Mouse (Mus musculus) midbrain, embryonic 13.5 days (tissue): ENCODE data around the gene Vipr2. TPM values are rescaled to one million over a fixed set of nuclear protein-coding genes. Genes with fewer than 3 reads are reported as not detected.

ENCODE experiments used
- ATAC-seq: fragments of 200-750 bp; cut with Nextera tagmentation; 2 replicates; pipeline ENCODE4 v1.8.0; 2017; ENCODE audit warnings: mild to moderate bottlenecking, moderate TSS enrichment, moderate library complexity
- H3K27ac ChIP-seq: fragments of 300-500 bp; sonication (generic); 2 replicates; pipeline ENCODE4 v1.5.1; 2015; ENCODE audit warnings: inconsistent platforms, mild to moderate bottlenecking, moderate library complexity
- H3K27me3 ChIP-seq: fragments of 300-500 bp; sonication (generic); 2 replicates; pipeline ENCODE4 v1.6.1; 2015; ENCODE audit warnings: mild to moderate bottlenecking, inconsistent platforms
- H3K36me3 ChIP-seq: fragments of 300-500 bp; sonication (generic); 2 replicates; pipeline ENCODE4 v1.6.1; 2015; ENCODE audit warnings: mild to moderate bottlenecking, inconsistent platforms
- H3K4me1 ChIP-seq: fragments of 300-500 bp; sonication (generic); replicated peaks from 2 replicates; pipeline ENCODE4 v1.6.1; 2015; ENCODE audit warnings: inconsistent platforms
- H3K4me2 ChIP-seq: fragments of 300-500 bp; sonication (generic); replicated peaks from 2 replicates; pipeline ENCODE4 v1.6.1; 2015; ENCODE audit warnings: moderate library complexity, mild to moderate bottlenecking, inconsistent platforms
- H3K4me3 ChIP-seq: fragments of 300-500 bp; sonication (generic); replicated peaks from 2 replicates; pipeline ENCODE4 v1.5.1; 2015; ENCODE audit warnings: mild to moderate bottlenecking, inconsistent platforms
- H3K9ac ChIP-seq: fragments of 300-500 bp; sonication (generic); replicated peaks from 2 replicates; pipeline ENCODE4 v1.6.1; 2015; ENCODE audit warnings: mild to moderate bottlenecking, inconsistent platforms
- H3K9me3 ChIP-seq: fragments of 300-500 bp; sonication (generic); 2 replicates; pipeline ENCODE4 v1.6.1; 2016; ENCODE audit warnings: mild to moderate bottlenecking, inconsistent platforms
- WGBS: fragments of 180-500 bp; shearing (Covaris S2); methylation state at CpG from one replicate; pipeline ENCODE4 v1.1.7; 2015; 5-methylcytosine and 5-hydroxymethylcytosine counted together
- microRNA-seq: library from miRNA; unstranded; fragments of <30 nt; microRNA quantifications from one replicate; pipeline ENCODE4, GENCODE M21; 2016
- polyA plus RNA-seq: library from polyadenylated mRNA; unstranded; fragments of >200 nt; fragmentation: Nextera tagmentation; extraction: Ambion mirVana; gene quantifications from 2 replicates; pipeline ENCODE4 v1.2.1, GENCODE M21; 2015

The Vipr2 gene
- polyA plus RNA-seq, 1 experiment from 2014 or later: 1.3 TPM

- no peak overlapping the region for H3K4me3 ChIP-seq
- H3K36me3 ChIP-seq: no peaks in the 10 kb centered on the region
- H3K4me1 ChIP-seq: no peaks in the 10 kb centered on the region
- no peaks in the 10 kb centered on the region for H3K9me3 ChIP-seq
- 98% methylated on average over 3 of the region's 3 CpGs for WGBS
- ATAC-seq: no peak
- H3K27me3 ChIP-seq: no peaks in the 10 kb centered on the region
- no peak overlapping the region for H3K4me2 ChIP-seq
- no peak overlapping the region for H3K9ac ChIP-seq
- no peak overlapping the region for H3K27ac ChIP-seq
Observed at GRCm38 (mm10) chr12:116176930-116177329, 99.4 kb downstream of the Vipr2 start.

- WGBS: 80% methylated on average over 4 of the region's 4 CpGs
- Histone ChIP-seq H3K27ac (no peak overlapping the region), H3K4me3 (no peak overlapping the region), H3K9me3 (no peaks in the 10 kb centered on the region), H3K27me3 (no peaks in the 10 kb centered on the region), H3K36me3 (no peaks in the 10 kb centered on the region), H3K9ac (no peak overlapping the region), H3K4me2 (no peak overlapping the region), H3K4me1 (no peaks in the 10 kb centered on the region)
- ATAC-seq: no peak
Observed at GRCm38 (mm10) chr12:116181436-116182050, 104.0 kb downstream of the Vipr2 start.

GRCm38 (mm10) chr12:116182376-116182775 is 104.8 kb downstream of the Vipr2 start:
- no peaks in the 10 kb centered on the region for H3K36me3 ChIP-seq
- H3K9ac ChIP-seq: no peak overlapping the region
- no peak for ATAC-seq
- no peak overlapping the region for H3K4me3 ChIP-seq
- H3K4me2 ChIP-seq: no peak overlapping the region
- no peaks in the 10 kb centered on the region for H3K27me3 ChIP-seq
- no peaks in the 10 kb centered on the region for H3K4me1 ChIP-seq
- H3K9me3 ChIP-seq: no peaks in the 10 kb centered on the region
- H3K27ac ChIP-seq: no peak overlapping the region

GRCm38 (mm10) chr12:116183212-116183935 is 105.8 kb downstream of the Vipr2 start:
- no peak for ATAC-seq
- no peaks in the 10 kb centered on the region for H3K4me1 ChIP-seq
- H3K27me3 ChIP-seq: no peaks in the 10 kb centered on the region
- H3K9ac ChIP-seq: no peak overlapping the region
- no peak overlapping the region for H3K27ac ChIP-seq
- no peak overlapping the region for H3K4me3 ChIP-seq
- H3K36me3 ChIP-seq: no peaks in the 10 kb centered on the region
- WGBS: 86% methylated on average over 6 of the region's 6 CpGs
- no peak overlapping the region for H3K4me2 ChIP-seq
- no peaks in the 10 kb centered on the region for H3K9me3 ChIP-seq

GRCm38 (mm10) chr12:116193952-116194351 is 116.4 kb downstream of the Vipr2 start:
- no peak overlapping the region for H3K9ac ChIP-seq
- no peak overlapping the region for H3K4me2 ChIP-seq
- H3K4me3 ChIP-seq: no peak overlapping the region
- no peaks in the 10 kb centered on the region for H3K9me3 ChIP-seq
- H3K27ac ChIP-seq: no peak overlapping the region
- no peak for ATAC-seq
- H3K4me1 ChIP-seq: no peaks in the 10 kb centered on the region
- no peaks in the 10 kb centered on the region for H3K27me3 ChIP-seq
- WGBS: 38% methylated on average over 6 of the region's 6 CpGs
- no peaks in the 10 kb centered on the region for H3K36me3 ChIP-seq

- no peak overlapping the region for H3K9ac ChIP-seq
- H3K9me3 ChIP-seq: no peaks in the 10 kb centered on the region
- no peaks in the 10 kb centered on the region for H3K27me3 ChIP-seq
- no peaks in the 10 kb centered on the region for H3K36me3 ChIP-seq
- no peak for ATAC-seq
- no peak overlapping the region for H3K4me3 ChIP-seq
- H3K4me1 ChIP-seq: no peaks in the 10 kb centered on the region
- H3K4me2 ChIP-seq: no peak overlapping the region
- no peak overlapping the region for H3K27ac ChIP-seq
Observed at GRCm38 (mm10) chr12:116194641-116195040, 117.1 kb downstream of the Vipr2 start.

Small RNAs within 50 kb of the gene (microRNA-seq; reads per million reads assigned to microRNA genes)
- not detected for gene Gm44372

Other genes with a start within 250 kb of the Vipr2 start
- gene Zfp386, start 30.0 kb upstream of the Vipr2 start, polyA plus RNA-seq: 66.5 and 71.3 TPM in 2 replicates
- gene Wdr60, start 185.3 kb downstream of the Vipr2 start, polyA plus RNA-seq: 19.6 and 20.5 TPM in 2 replicates
- gene Gm11027, start 197.7 kb downstream of the Vipr2 start, polyA plus RNA-seq: not detected in 2 replicates
- 10.6 TPM in 2 replicates for gene Esyt2, start 203.5 kb downstream of the Vipr2 start, polyA plus RNA-seq